Mouse (Mus musculus) intestine, postnatal 0 days (tissue): ENCODE measurements at regions not wholly inside any gene's neighbourhood (a gene's known extent, or its start where the extent isn't known, plus 50 kb on each side); places are given as distances from the start of the nearest gene placed in this dataset.

ENCODE experiments used
- ATAC-seq: fragments of 200-750 bp; cut with Nextera tagmentation; 2 replicates; pipeline ENCODE4 v1.8.0; 2017; ENCODE audit warnings: mild to moderate bottlenecking, moderate TSS enrichment, moderate library complexity
- H3K27ac ChIP-seq: fragments of 300-500 bp; sonication (generic); 2 replicates; pipeline ENCODE4 v1.5.1; 2014; ENCODE audit warnings: mild to moderate bottlenecking, low read depth, low read length, moderate library complexity
- H3K27me3 ChIP-seq: fragments of 300-500 bp; sonication (generic); replicated peaks from 2 replicates; pipeline ENCODE4 v1.6.1; 2014; ENCODE audit warnings: low read length, mixed read lengths; ENCODE audit not compliant: control insufficient read depth, insufficient read depth
- H3K36me3 ChIP-seq: fragments of 300-500 bp; sonication (generic); 2 replicates; pipeline ENCODE4 v1.6.1; 2014; ENCODE audit warnings: mild to moderate bottlenecking, moderate library complexity; ENCODE audit not compliant: control insufficient read depth, insufficient read depth
- H3K4me1 ChIP-seq: fragments of 300-500 bp; sonication (generic); replicated peaks from 2 replicates; pipeline ENCODE4 v1.6.1; 2014; ENCODE audit warnings: antibody characterized with exemption, low read length, mixed read lengths; ENCODE audit not compliant: control insufficient read depth, insufficient read depth
- H3K4me2 ChIP-seq: fragments of 300-500 bp; sonication (generic); replicated peaks from 2 replicates; pipeline ENCODE4 v1.6.1; 2014; ENCODE audit warnings: low read depth, mild to moderate bottlenecking, moderate library complexity
- H3K4me3 ChIP-seq: fragments of 300-500 bp; sonication (generic); 2 replicates; pipeline ENCODE4 v1.5.1; 2014; ENCODE audit warnings: low read depth, low read length
- H3K9ac ChIP-seq: fragments of 300-500 bp; sonication (generic); 2 replicates; pipeline ENCODE4 v1.6.1; 2014; ENCODE audit warnings: mild to moderate bottlenecking, low read depth, low read length
- H3K9me3 ChIP-seq: fragments of 300-500 bp; sonication (generic); 2 replicates; pipeline ENCODE4 v1.6.1; 2016; ENCODE audit warnings: mixed run types; ENCODE audit not compliant: control insufficient read depth
- CTCF ChIP-seq: sonication (generic); IDR thresholded peaks from 2 replicates; pipeline ENCODE4 v1.5.1; 2016; ENCODE audit warnings: low read depth, mild to moderate bottlenecking, control low read depth, antibody characterized with exemption, moderate library complexity
- WGBS: fragments of 180-500 bp; shearing (Covaris S2); extraction: QIAGEN DNeasy Blood & Tissue Kit; methylation state at CpG from one replicate; pipeline ENCODE4 v1.1.7; 2014; 5-methylcytosine and 5-hydroxymethylcytosine counted together

DNA sequence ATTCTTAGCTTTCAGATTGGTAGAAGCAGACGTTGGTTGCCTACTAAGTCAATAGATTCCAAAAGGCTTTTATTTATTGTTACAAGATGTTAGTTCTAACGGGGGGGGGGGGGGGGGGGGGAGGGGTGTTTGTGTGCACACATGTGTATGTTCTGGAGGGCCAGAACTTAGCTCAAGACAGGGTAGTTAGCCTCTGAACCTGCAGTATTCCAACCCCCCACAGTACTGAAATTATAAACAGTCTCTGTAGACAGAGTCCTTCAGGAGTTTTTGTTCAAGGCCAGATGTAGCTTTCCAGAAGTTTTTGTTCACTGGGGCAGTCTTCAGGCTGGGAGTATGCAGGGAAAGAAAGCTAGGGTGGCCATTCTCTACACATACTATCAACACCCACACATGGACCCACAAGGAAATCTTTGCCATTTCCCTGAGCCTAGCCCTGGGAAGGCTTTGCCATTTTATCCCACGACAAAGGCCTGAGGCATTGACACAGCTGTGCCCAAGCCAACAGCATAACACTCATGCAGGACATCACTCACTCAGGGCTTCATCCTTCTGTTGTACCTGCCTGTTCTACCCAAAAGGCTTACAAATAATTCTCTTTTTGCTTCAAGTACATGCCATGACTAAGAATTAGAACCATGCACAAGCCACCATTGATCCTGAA, 123.6 kb upstream of the Peli1 start:
- no peaks in the 10 kb centered on the region for H3K36me3 ChIP-seq
- 70% methylated on average over 3 of the region's 3 CpGs for WGBS
- ATAC-seq: no peak
- H3K27ac ChIP-seq: no peak overlapping the region
- no peak for TF ChIP-seq CTCF
- H3K9me3 ChIP-seq: no peaks in the 10 kb centered on the region
- no peak overlapping the region for H3K9ac ChIP-seq
- no peak overlapping the region for H3K4me2 ChIP-seq
- H3K4me3 ChIP-seq: no peak overlapping the region
- no peaks in the 10 kb centered on the region for H3K27me3 ChIP-seq
- no peaks in the 10 kb centered on the region for H3K4me1 ChIP-seq

- H3K27ac ChIP-seq: no peak overlapping the region
- H3K4me1 ChIP-seq: no peaks in the 10 kb centered on the region
- H3K9me3 ChIP-seq: no peaks in the 10 kb centered on the region
- no peak overlapping the region for H3K9ac ChIP-seq
- H3K36me3 ChIP-seq: no peaks in the 10 kb centered on the region
- no peak for ATAC-seq
- TF ChIP-seq CTCF: no peak
- no peaks in the 10 kb centered on the region for H3K27me3 ChIP-seq
- H3K4me3 ChIP-seq: no peak overlapping the region
- no peak overlapping the region for H3K4me2 ChIP-seq
- WGBS: 78% methylated on average over 2 of the region's 2 CpGs
Measured at GRCm38 (mm10) chr11:20968341-20968740, 122.8 kb upstream of the Peli1 start.

- Histone ChIP-seq H3K36me3 (no peaks in the 10 kb centered on the region), H3K4me2 (no peak overlapping the region), H3K27me3 (no peaks in the 10 kb centered on the region), H3K4me3 (no peak overlapping the region), H3K9me3 (no peaks in the 10 kb centered on the region), H3K9ac (no peak overlapping the region), H3K4me1 (no peaks in the 10 kb centered on the region), H3K27ac (no peak overlapping the region)
- no peak for ATAC-seq
- TF ChIP-seq CTCF: no peak
- 81% methylated on average over 3 of the region's 3 CpGs for WGBS
Measured at GRCm38 (mm10) chr11:20973141-20973540, 118.0 kb upstream of the Peli1 start.

- ATAC-seq: no peak
Measured at GRCm38 (mm10) chr11:20981588-20981987, 109.5 kb upstream of the Peli1 start.

GRCm38 (mm10) chr11:20982010-20982409, 109.1 kb upstream of the Peli1 start:
- WGBS: 74% methylated on average over 1 of the region's 1 CpGs
- no peak for ATAC-seq

More at GRCm38 (mm10) chr11:20981588-20981987, 109.5 kb upstream of the Peli1 start:
- H3K36me3 ChIP-seq: no peaks in the 10 kb centered on the region
- 78% methylated on average over 2 of the region's 2 CpGs for WGBS
- H3K27me3 ChIP-seq: no peaks in the 10 kb centered on the region
- no peak for TF ChIP-seq CTCF
- H3K4me2 ChIP-seq: no peak overlapping the region
- no peak overlapping the region for H3K27ac ChIP-seq
- no peak overlapping the region for H3K4me3 ChIP-seq
- no peak overlapping the region for H3K9ac ChIP-seq
- H3K9me3 ChIP-seq: no peaks in the 10 kb centered on the region
- no peaks in the 10 kb centered on the region for H3K4me1 ChIP-seq

GRCm38 (mm10) chr11:20982500-20982899, 108.6 kb upstream of the Peli1 start:
- no peaks in the 10 kb centered on the region for H3K36me3 ChIP-seq
- no peak overlapping the region for H3K4me3 ChIP-seq
- no peak overlapping the region for H3K27ac ChIP-seq
- no peaks in the 10 kb centered on the region for H3K4me1 ChIP-seq
- H3K4me2 ChIP-seq: no peak overlapping the region
- H3K9me3 ChIP-seq: no peaks in the 10 kb centered on the region
- TF ChIP-seq CTCF: no peak
- WGBS: 57% methylated on average over 6 of the region's 6 CpGs
- H3K27me3 ChIP-seq: no peaks in the 10 kb centered on the region
- ATAC-seq: no peak
- H3K9ac ChIP-seq: no peak overlapping the region

More at GRCm38 (mm10) chr11:20982010-20982409, 109.1 kb upstream of the Peli1 start:
- no peak overlapping the region for H3K4me3 ChIP-seq
- H3K36me3 ChIP-seq: no peaks in the 10 kb centered on the region
- H3K9me3 ChIP-seq: no peaks in the 10 kb centered on the region
- no peaks in the 10 kb centered on the region for H3K4me1 ChIP-seq
- no peak overlapping the region for H3K9ac ChIP-seq
- no peak overlapping the region for H3K27ac ChIP-seq
- no peak overlapping the region for H3K4me2 ChIP-seq
- no peak for TF ChIP-seq CTCF
- no peaks in the 10 kb centered on the region for H3K27me3 ChIP-seq
